Mouse (Mus musculus): ENCODE measurements around the gene Atp2b1. TPM values are rescaled to one million over a fixed set of nuclear protein-coding genes. Genes with fewer than 3 reads are reported as not detected.

Gene Atp2b1
- polyA plus RNA-seq, 1 experiment: 12.5 TPM

GRCm38 (mm10) chr10:98956124-98956523 lies 41.9 kb downstream of the Atp2b1 start:
- no peak for DNase-seq
- TF ChIP-seq POLR2A (IDR thresholded peaks at IDR 0.05; ENCODE audit: control insufficient read depth, extremely low read depth, insufficient read depth, low read length, poor library complexity) (no peak), CTCF (IDR thresholded peaks at IDR 0.05; ENCODE audit: borderline replicate concordance, control insufficient read depth, extremely low read depth, insufficient read depth, low read length, poor library complexity) (no peak)
- no peaks in the 10 kb centered on the region for H3K4me1 ChIP-seq (replicated peaks; ENCODE audit: control insufficient read depth, insufficient read depth, low read length)
- no peak overlapping the region for H3K4me3 ChIP-seq (ENCODE audit: control insufficient read depth, insufficient read depth, low read length)
- H3K27me3 ChIP-seq (ENCODE audit: control insufficient read depth, insufficient read depth, low read length): no peaks in the 10 kb centered on the region
- 100% methylated on average over 3 of the region's 3 CpGs for WGBS
- no peaks in the 10 kb centered on the region for H3K36me3 ChIP-seq (ENCODE audit: control insufficient read depth, insufficient read depth, low read length)
- H3K27ac ChIP-seq (ENCODE audit: control insufficient read depth, insufficient read depth, low read length): no peak overlapping the region

GRCm38 (mm10) chr10:98958752-98959151 lies 44.5 kb downstream of the Atp2b1 start:
- no peak overlapping the region for H3K27ac ChIP-seq (ENCODE audit: control insufficient read depth, insufficient read depth, low read length)
- no peak for TF ChIP-seq POLR2A (IDR thresholded peaks at IDR 0.05; ENCODE audit: control insufficient read depth, extremely low read depth, insufficient read depth, low read length, poor library complexity)
- TF ChIP-seq CTCF (IDR thresholded peaks at IDR 0.05; ENCODE audit: borderline replicate concordance, control insufficient read depth, extremely low read depth, insufficient read depth, low read length, poor library complexity): no peak
- WGBS: 92% methylated on average over 4 of the region's 4 CpGs
- no peaks in the 10 kb centered on the region for H3K27me3 ChIP-seq (ENCODE audit: control insufficient read depth, insufficient read depth, low read length)
- no peaks in the 10 kb centered on the region for H3K36me3 ChIP-seq (ENCODE audit: control insufficient read depth, insufficient read depth, low read length)
- DNase-seq: no peak
- H3K4me1 ChIP-seq (replicated peaks; ENCODE audit: control insufficient read depth, insufficient read depth, low read length): no peaks in the 10 kb centered on the region
- no peak overlapping the region for H3K4me3 ChIP-seq (ENCODE audit: control insufficient read depth, insufficient read depth, low read length)

GRCm38 (mm10) chr10:98959385-98959784 lies 45.2 kb downstream of the Atp2b1 start:
- DNase-seq: no peak
- H3K4me1 ChIP-seq (replicated peaks; ENCODE audit: control insufficient read depth, insufficient read depth, low read length): no peaks in the 10 kb centered on the region
- H3K4me3 ChIP-seq (ENCODE audit: control insufficient read depth, insufficient read depth, low read length): no peak overlapping the region
- H3K27ac ChIP-seq (ENCODE audit: control insufficient read depth, insufficient read depth, low read length): no peak overlapping the region
- 95% methylated on average over 6 of the region's 6 CpGs for WGBS
- no peaks in the 10 kb centered on the region for H3K27me3 ChIP-seq (ENCODE audit: control insufficient read depth, insufficient read depth, low read length)
- H3K36me3 ChIP-seq (ENCODE audit: control insufficient read depth, insufficient read depth, low read length): no peaks in the 10 kb centered on the region
- no peak for TF ChIP-seq POLR2A (IDR thresholded peaks at IDR 0.05; ENCODE audit: control insufficient read depth, extremely low read depth, insufficient read depth, low read length, poor library complexity)
- TF ChIP-seq CTCF (IDR thresholded peaks at IDR 0.05; ENCODE audit: borderline replicate concordance, control insufficient read depth, extremely low read depth, insufficient read depth, low read length, poor library complexity): no peak

DNA sequence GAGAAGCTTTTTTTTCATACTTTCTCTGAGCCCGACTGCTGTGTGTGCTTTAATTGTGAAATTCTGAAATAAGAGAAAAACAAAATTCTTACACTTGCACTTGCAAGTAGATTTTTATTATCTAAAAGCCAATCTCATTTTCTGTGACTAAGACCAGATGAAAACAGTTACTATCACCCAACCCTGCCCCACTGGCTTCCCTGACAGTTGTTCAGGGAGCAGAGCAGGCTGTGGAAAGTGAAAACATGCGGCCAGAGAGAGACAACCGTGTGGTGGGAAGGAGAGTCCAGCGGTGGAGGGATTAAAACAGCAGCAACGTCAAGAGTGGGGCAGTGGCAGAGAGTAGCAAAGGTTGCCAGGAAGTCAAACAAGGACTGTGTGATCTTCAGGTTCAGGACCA lies 46.7 kb downstream of the Atp2b1 start:
- no peaks in the 10 kb centered on the region for H3K27me3 ChIP-seq (ENCODE audit: control insufficient read depth, insufficient read depth, low read length)
- no peak overlapping the region for H3K27ac ChIP-seq (ENCODE audit: control insufficient read depth, insufficient read depth, low read length)
- H3K4me1 ChIP-seq (replicated peaks; ENCODE audit: control insufficient read depth, insufficient read depth, low read length): no peaks in the 10 kb centered on the region
- H3K4me3 ChIP-seq (ENCODE audit: control insufficient read depth, insufficient read depth, low read length): no peak overlapping the region
- 80% methylated on average over 5 of the region's 5 CpGs for WGBS
- DNase-seq: no peak
- TF ChIP-seq CTCF (IDR thresholded peaks at IDR 0.05; ENCODE audit: borderline replicate concordance, control insufficient read depth, extremely low read depth, insufficient read depth, low read length, poor library complexity) (no peak), POLR2A (IDR thresholded peaks at IDR 0.05; ENCODE audit: control insufficient read depth, extremely low read depth, insufficient read depth, low read length, poor library complexity) (no peak)
- no peaks in the 10 kb centered on the region for H3K36me3 ChIP-seq (ENCODE audit: control insufficient read depth, insufficient read depth, low read length)

GRCm38 (mm10) chr10:98962092-98962491 lies 47.9 kb downstream of the Atp2b1 start:
- Histone ChIP-seq H3K4me1 (replicated peaks; ENCODE audit: control insufficient read depth, insufficient read depth, low read length) (no peaks in the 10 kb centered on the region), H3K4me3 (ENCODE audit: control insufficient read depth, insufficient read depth, low read length) (no peak overlapping the region), H3K27ac (ENCODE audit: control insufficient read depth, insufficient read depth, low read length) (no peak overlapping the region), H3K36me3 (ENCODE audit: control insufficient read depth, insufficient read depth, low read length) (no peaks in the 10 kb centered on the region), H3K27me3 (ENCODE audit: control insufficient read depth, insufficient read depth, low read length) (no peaks in the 10 kb centered on the region)
- WGBS: 91% methylated on average over 8 of the region's 8 CpGs
- no peak for TF ChIP-seq CTCF (IDR thresholded peaks at IDR 0.05; ENCODE audit: borderline replicate concordance, control insufficient read depth, extremely low read depth, insufficient read depth, low read length, poor library complexity)
- DNase-seq: no peak

DNA sequence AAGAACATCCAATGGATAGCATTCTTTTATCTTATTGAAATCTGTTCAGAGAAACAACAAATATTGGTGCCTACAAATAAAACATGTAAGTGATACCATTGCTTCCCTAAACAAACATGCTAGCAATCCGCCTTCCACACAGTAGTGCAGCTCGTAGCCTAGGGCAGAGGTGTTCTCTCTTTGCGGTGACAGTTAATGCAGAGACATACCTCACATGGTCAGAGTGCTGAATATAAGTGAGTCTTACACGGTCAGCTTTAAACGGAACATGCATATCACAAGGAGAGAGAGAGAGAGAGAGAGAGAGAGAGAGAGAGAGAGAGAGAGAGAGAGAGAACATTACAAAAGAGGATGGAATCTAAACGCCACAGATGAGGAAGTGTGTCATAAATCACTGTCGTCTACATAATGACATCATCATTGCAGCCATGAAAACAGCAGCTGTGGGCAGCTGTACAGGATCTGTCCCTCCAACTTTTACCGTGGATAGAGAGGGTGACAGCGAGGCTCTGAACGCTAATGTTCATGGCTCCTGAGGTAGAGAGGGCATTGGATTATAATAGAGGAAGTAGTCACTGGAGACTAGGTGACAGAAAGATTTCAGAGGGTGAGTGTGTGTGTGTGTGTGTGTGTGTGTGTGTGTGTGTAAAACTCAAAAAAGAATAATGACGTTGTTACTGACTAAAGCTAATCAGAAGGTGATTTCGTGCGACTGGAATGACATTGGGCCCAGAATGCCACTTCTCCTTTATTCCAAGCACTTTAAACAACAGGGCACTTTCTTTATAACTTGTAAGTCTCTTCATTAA lies 52.4 kb downstream of the Atp2b1 start:
- WGBS: 54% methylated on average over 13 of the region's 13 CpGs
- no peaks in the 10 kb centered on the region for H3K4me1 ChIP-seq (replicated peaks; ENCODE audit: control insufficient read depth, insufficient read depth, low read length)
- DNase-seq: no peak
- no peak overlapping the region for H3K4me3 ChIP-seq (ENCODE audit: control insufficient read depth, insufficient read depth, low read length)
- no peak overlapping the region for H3K27ac ChIP-seq (ENCODE audit: control insufficient read depth, insufficient read depth, low read length)
- H3K27me3 ChIP-seq (ENCODE audit: control insufficient read depth, insufficient read depth, low read length): no peaks in the 10 kb centered on the region
- peaks cover 10% of the 10 kb centered on the region; the same call in 1 of the 2 replicates for H3K36me3 ChIP-seq (ENCODE audit: control insufficient read depth, insufficient read depth, low read length)
- no peak for TF ChIP-seq POLR2A (IDR thresholded peaks at IDR 0.05; ENCODE audit: control insufficient read depth, extremely low read depth, insufficient read depth, low read length, poor library complexity)
- TF ChIP-seq CTCF (IDR thresholded peaks at IDR 0.05; ENCODE audit: borderline replicate concordance, control insufficient read depth, extremely low read depth, insufficient read depth, low read length, poor library complexity): no peak

Measured in thymus, adult 2 months (tissue).